Mouse (Mus musculus) hindbrain, embryonic 14.5 days (tissue): ENCODE data around the gene Lingo4. TPM values are rescaled to one million over a fixed set of nuclear protein-coding genes. Genes with fewer than 3 reads are reported as not detected.

ENCODE experiments used
- ATAC-seq: fragments of 200-750 bp; cut with Nextera tagmentation; 2 replicates; pipeline ENCODE4 v1.8.0; 2017; ENCODE audit warnings: moderate number of reproducible peaks, mild to moderate bottlenecking, moderate TSS enrichment, moderate library complexity; ENCODE audit not compliant: low FRiP score
- DNase-seq: peaks from one replicate; pipeline ENCODE4 v3.0.0-alpha.2; 2015; ENCODE audit warnings: low spot score
- H3K27ac ChIP-seq: fragments of 300-500 bp; sonication (generic); 2 replicates; pipeline ENCODE4 v1.5.1; 2014; ENCODE audit warnings: mild to moderate bottlenecking, moderate library complexity
- H3K27me3 ChIP-seq: fragments of 300-500 bp; sonication (generic); 2 replicates; pipeline ENCODE4 v1.6.1; 2014; ENCODE audit warnings: mild to moderate bottlenecking, low read length, mixed read lengths; ENCODE audit not compliant: control insufficient read depth, insufficient read depth
- H3K36me3 ChIP-seq: fragments of 300-500 bp; sonication (generic); replicated peaks from 2 replicates; pipeline ENCODE4 v1.6.1; 2014; ENCODE audit not compliant: control insufficient read depth, insufficient read depth
- H3K4me1 ChIP-seq: fragments of 300-500 bp; sonication (generic); replicated peaks from 2 replicates; pipeline ENCODE4 v1.6.1; 2014; ENCODE audit warnings: antibody characterized with exemption, low read length, mixed read lengths; ENCODE audit not compliant: control insufficient read depth, insufficient read depth
- H3K4me2 ChIP-seq: fragments of 300-500 bp; sonication (generic); replicated peaks from 2 replicates; pipeline ENCODE4 v1.6.1; 2014; ENCODE audit warnings: mild to moderate bottlenecking, moderate library complexity
- H3K4me3 ChIP-seq: fragments of 300-500 bp; sonication (generic); replicated peaks from 2 replicates; pipeline ENCODE4 v1.5.1; 2014; ENCODE audit warnings: mild to moderate bottlenecking, low read length
- H3K9ac ChIP-seq: fragments of 300-500 bp; sonication (generic); 2 replicates; pipeline ENCODE4 v1.6.1; 2014
- H3K9me3 ChIP-seq: fragments of 300-500 bp; sonication (generic); 2 replicates; pipeline ENCODE4 v1.6.1; 2016; ENCODE audit warnings: low read length; ENCODE audit not compliant: control insufficient read depth
- WGBS: fragments of 180-500 bp; shearing (Covaris S2); extraction: QIAGEN DNeasy Blood & Tissue Kit; methylation state at CpG from one replicate; pipeline ENCODE4 v1.1.7; 2014; 5-methylcytosine and 5-hydroxymethylcytosine counted together
- polyA plus RNA-seq: library from polyadenylated mRNA; unstranded; fragments of >200 nt; fragmentation: Nextera tagmentation; extraction: Ambion mirVana; gene quantifications from 2 replicates; pipeline ENCODE4 v1.2.1, GENCODE M21; 2014

The Lingo4 gene
- polyA plus RNA-seq, 1 experiment from 2014 or later: 0.94 TPM

DNA sequence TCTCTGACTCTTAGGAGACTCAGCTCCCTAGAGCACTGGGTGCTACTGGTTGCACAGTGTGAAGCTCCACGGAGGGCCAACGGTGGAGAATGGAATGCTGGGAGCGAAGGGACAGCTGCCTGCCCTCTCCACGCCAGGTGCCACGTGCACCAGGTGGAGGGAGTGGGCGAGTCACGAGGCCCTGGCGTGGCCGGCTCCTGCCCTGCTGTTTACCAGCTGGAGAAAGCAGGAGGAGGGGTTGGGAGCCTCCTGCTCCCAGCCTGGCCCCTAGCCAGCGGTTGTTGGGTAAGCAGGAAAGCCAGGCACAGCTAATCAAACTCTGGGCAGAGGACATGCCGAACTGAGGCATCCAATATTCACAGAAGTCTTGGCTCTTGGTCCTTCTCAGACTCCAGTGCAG lies 26.7 kb upstream of the Lingo4 start:
- ATAC-seq: peak; percentile 35
- H3K9me3 ChIP-seq: no peaks in the 10 kb centered on the region

DNA sequence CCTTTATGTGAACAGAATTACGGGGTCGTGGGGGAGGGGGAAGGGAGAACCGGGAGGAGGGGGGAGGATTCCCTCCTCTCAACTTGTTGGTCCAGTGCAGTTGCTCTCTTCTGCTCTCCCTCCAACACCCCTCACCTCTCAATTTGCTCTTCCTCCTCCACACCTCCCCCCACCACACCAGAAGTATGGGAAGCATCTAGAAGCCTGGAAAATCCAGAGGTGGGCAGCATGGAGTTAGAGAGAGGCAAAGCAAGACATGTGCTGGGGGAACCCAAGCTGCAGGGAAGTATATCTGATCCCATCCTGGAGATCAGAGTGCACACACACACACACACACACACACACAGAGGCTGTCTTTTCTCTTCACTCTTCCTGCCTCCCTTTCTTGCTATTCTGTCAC lies 26.3 kb upstream of the Lingo4 start:
- 0% methylated on average over 3 of the region's 3 CpGs for WGBS
- Histone ChIP-seq H3K9me3 (no peaks in the 10 kb centered on the region), H3K9ac (no peak overlapping the region), H3K27ac (no peak overlapping the region), H3K27me3 (no peaks in the 10 kb centered on the region), H3K4me1 (peaks cover 13% of the 10 kb centered on the region; the same call in 1 of the 2 replicates), H3K36me3 (no peaks in the 10 kb centered on the region), H3K4me2 (peak overlapping the region; percentile 37), H3K4me3 (no peak overlapping the region)
- no peak for DNase-seq
- ATAC-seq: no peak

More for the DNA sequence above, 26.7 kb upstream of the Lingo4 start:
- Histone ChIP-seq H3K4me2 (peak overlapping the region; percentile 37), H3K9ac (no peak overlapping the region), H3K4me3 (no peak overlapping the region), H3K36me3 (no peaks in the 10 kb centered on the region), H3K27ac (no peak overlapping the region), H3K4me1 (peaks cover 13% of the 10 kb centered on the region; the same call in 1 of the 2 replicates), H3K27me3 (no peaks in the 10 kb centered on the region)
- peak; percentile 64 for DNase-seq
- WGBS: 6% methylated on average over 11 of the region's 11 CpGs

DNA sequence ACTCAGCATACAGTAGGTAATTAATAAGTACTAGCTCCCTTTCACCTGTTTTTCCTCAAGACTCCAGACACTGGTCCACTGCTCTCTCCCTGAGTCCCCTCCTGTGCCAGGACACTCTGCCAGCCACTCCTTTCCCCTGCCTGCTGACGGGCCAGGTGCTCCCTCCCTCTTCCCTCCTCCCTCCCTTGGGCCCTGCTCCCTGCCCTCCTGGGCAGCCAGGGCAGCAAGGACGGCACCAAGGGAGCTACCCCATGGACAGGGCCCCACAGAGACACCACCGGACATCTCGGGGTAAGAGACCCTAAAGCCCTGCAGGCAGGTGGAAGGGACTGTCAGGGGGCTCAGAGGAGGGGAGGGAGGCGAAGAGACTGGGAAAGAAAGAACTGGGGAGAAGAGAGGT lies 25.7 kb upstream of the Lingo4 start, which contains the start of gene Rorc:
Gene Rorc, plus strand, starts transcription at position 154 of the 400 bp plus-strand sequence.
- H3K27ac ChIP-seq: no peak within 1 kb of the TSS
- no peaks in the 10 kb centered on the region for H3K9me3 ChIP-seq
- H3K9ac ChIP-seq: 0 out of 2 replicates have a peak within 1 kb of the TSS, but pooled peaks have one; percentile 20
- WGBS: 14% methylated on average over 5 of the region's 5 CpGs
- ATAC-seq: no peak
- no peak for DNase-seq
- H3K4me3 ChIP-seq: no peak within 1 kb of the TSS
- H3K36me3 ChIP-seq: no peaks in the 10 kb centered on the region
- peaks cover 13% of the 10 kb centered on the region; the same call in 1 of the 2 replicates for H3K4me1 ChIP-seq
- H3K4me2 ChIP-seq: peak within 1 kb of the TSS; percentile 40
- H3K27me3 ChIP-seq: no peaks in the 10 kb centered on the region

DNA sequence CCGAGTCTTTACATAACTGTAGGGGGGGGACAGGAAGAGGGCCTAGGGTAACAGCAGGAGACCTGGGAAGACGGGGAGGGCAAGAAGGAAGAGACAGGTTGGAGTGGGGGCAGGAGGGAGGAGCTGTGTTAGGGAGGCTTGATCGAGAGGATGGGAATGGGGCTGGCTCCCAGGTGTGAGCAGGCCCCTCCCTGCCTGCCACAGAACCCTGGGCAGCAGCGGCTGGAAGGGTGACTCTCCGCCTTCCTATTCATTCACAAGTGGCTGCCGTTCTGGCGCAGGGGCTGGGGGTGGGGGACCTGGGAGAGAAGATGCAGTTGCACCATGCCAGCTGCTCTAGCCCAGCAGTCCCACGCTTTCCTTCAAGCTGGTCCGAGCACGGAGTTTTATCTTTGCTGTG lies 25.2 kb upstream of the Lingo4 start:
- peak; percentile 23 for DNase-seq
- Histone ChIP-seq H3K36me3 (no peaks in the 10 kb centered on the region), H3K4me1 (peaks cover 13% of the 10 kb centered on the region; the same call in 1 of the 2 replicates), H3K9ac (0 out of 2 replicates have a peak overlapping the region, but pooled peaks have one; percentile 20), H3K9me3 (no peaks in the 10 kb centered on the region), H3K27me3 (no peaks in the 10 kb centered on the region), H3K4me2 (peak overlapping the region; percentile 40), H3K4me3 (no peak overlapping the region), H3K27ac (no peak overlapping the region)
- 5% methylated on average over 10 of the region's 10 CpGs for WGBS
- ATAC-seq: peak; percentile 16; the same call in 1 of the 2 replicates

DNA sequence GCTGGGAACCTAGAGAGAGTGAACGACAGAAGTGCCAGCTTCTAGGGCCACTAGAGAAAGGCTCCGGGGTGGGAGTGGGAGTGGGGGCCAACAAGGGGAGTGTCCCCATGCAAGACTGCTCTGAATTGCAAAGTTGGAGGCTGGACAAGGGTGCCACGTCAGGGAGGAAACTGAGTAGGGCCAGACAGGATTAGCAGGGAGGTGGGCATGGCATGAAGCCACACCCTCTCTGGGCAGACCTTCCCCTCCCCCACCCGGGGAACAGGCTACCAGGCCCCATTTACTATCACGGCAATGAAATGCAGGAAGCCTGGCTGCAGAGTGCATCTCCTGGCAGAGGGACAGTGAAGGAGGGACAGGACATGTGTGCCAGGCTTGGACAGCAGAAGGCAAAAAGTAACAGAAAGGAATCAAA lies 24.7 kb upstream of the Lingo4 start:
- 1% methylated on average over 5 of the region's 5 CpGs for WGBS
- Histone ChIP-seq H3K36me3 (no peaks in the 10 kb centered on the region), H3K9ac (no peak overlapping the region), H3K4me1 (peaks cover 13% of the 10 kb centered on the region; the same call in 1 of the 2 replicates), H3K27ac (no peak overlapping the region), H3K4me3 (no peak overlapping the region), H3K4me2 (peak overlapping the region; percentile 40), H3K27me3 (no peaks in the 10 kb centered on the region), H3K9me3 (no peaks in the 10 kb centered on the region)
- DNase-seq: peak; percentile 24
- ATAC-seq: peak; percentile 44; the same call in 1 of the 2 replicates

DNA sequence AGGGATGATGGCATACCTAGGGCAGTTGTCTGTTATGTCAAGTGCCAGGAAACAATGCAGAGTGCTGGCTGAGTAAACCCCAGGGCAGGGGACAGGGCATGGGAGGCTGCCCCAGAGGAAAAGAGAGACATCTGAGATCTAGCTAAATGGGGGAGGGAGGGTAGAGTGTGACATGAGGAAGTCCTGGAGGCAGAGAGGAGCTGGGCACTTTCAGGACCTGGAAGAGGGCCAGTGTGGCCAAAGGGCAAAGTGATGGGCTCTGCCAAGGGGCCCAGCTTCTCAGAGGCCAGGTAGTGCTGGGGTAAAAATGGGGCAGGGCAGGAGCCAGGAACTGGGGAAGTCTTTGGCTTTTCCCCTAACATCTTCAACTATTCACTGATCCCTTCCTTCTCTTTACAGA lies 23.7 kb upstream of the Lingo4 start:
- Histone ChIP-seq H3K4me3 (no peak overlapping the region), H3K36me3 (no peaks in the 10 kb centered on the region), H3K9ac (no peak overlapping the region), H3K27me3 (no peaks in the 10 kb centered on the region), H3K4me2 (no peak overlapping the region), H3K27ac (no peak overlapping the region), H3K4me1 (peaks cover 13% of the 10 kb centered on the region; the same call in 1 of the 2 replicates), H3K9me3 (no peaks in the 10 kb centered on the region)
- DNase-seq (no peak), ATAC-seq (no peak)

DNA sequence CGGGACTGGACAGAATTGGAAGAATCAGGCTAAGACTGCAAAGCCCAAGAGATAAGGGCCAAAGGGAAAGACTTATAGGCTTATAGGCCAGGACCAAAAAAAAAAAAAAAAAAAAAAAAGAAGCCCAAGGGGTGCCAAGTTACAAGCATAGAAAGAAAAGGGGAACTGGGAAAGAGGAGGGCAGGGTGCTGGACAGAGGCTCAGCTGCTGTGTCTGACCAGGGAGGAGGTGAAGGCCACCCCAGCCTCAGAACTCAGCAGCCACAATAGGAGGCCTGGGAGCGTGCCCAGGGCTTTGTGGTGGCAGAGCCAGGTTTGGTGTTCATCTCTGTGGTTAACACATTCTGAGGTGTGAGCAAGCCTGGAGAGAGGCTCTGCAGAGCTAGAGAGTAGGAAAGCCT lies 23.2 kb upstream of the Lingo4 start:
- Histone ChIP-seq H3K27ac (no peak overlapping the region), H3K36me3 (no peaks in the 10 kb centered on the region), H3K9me3 (no peaks in the 10 kb centered on the region), H3K4me3 (no peak overlapping the region), H3K4me2 (no peak overlapping the region), H3K27me3 (no peaks in the 10 kb centered on the region), H3K4me1 (peaks cover 13% of the 10 kb centered on the region; the same call in 1 of the 2 replicates), H3K9ac (no peak overlapping the region)
- WGBS: 76% methylated on average over 2 of the region's 2 CpGs
- no peak for ATAC-seq
- no peak for DNase-seq

DNA sequence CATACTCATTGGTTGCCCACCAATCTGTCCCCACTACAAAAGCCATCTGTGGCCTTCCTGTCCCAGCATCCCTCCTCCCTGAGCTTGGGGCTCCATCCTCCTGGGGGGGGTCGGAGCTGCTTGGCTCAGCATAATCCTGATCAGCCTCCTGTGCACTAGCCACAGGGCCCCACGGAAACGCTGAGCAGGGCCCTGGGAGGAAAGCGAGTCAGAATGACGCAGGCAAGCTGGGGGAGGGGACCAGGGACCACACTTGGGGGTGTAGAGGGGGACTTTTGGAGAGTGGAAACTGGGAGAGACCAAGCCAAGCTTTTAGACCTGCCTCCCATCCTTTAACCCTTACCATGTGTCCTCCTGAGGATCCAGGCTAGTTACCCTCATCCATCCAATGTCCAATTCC lies 22.5 kb upstream of the Lingo4 start:
- Histone ChIP-seq H3K9ac (no peak overlapping the region), H3K36me3 (no peaks in the 10 kb centered on the region), H3K27ac (no peak overlapping the region), H3K4me3 (no peak overlapping the region), H3K9me3 (no peaks in the 10 kb centered on the region), H3K27me3 (no peaks in the 10 kb centered on the region), H3K4me2 (no peak overlapping the region), H3K4me1 (peaks cover 13% of the 10 kb centered on the region; the same call in 1 of the 2 replicates)
- DNase-seq (no peak), ATAC-seq (no peak)
- 57% methylated on average over 5 of the region's 5 CpGs for WGBS

DNA sequence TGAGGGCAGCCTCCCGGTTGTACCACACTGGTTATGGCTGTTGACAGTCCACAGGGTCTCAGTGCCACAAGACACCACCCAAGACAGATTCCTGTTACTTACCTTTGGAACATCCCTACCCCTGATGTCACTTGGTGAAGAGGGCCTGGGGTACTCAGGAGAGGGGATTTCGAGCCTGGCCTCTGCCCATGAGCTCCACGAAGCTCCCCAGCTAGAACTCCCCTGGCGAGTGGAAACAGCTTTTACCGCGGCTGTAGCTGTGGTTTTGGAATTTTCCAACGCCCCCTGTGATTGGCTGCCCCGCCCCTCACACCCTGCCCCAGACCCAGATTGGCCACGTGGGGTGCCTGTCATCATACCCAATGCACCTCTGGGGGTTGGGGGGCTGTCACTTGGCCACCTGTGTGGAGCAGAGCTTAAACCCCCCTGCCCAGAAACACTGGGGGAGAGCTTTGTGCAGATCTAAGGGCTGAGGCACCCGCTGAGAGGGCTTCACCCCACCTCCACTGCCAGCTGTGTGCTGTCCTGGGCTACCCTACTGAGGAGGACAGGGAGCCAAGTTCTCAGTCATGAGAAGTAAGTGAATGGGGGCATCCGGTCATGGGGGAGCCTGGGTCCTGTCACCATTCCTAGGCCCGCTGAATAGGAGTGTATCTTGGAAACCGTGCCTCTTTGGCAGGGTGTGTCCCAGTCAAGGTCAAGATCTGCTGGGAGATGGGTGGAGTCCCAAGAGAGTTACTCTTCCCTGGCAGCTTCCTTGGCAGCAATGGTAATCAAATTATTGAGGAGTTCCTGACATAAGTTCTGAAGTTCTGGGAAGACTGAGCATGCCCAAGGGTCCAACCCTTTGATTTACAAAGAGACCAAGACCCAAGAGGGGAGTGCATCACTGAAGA lies 21.0 kb upstream of the Lingo4 start:
- Histone ChIP-seq H3K9ac (no peak overlapping the region), H3K4me1 (peaks cover 9% of the 10 kb centered on the region; the same call in 1 of the 2 replicates), H3K4me2 (no peak overlapping the region), H3K27ac (no peak overlapping the region), H3K9me3 (no peaks in the 10 kb centered on the region), H3K27me3 (no peaks in the 10 kb centered on the region), H3K36me3 (no peaks in the 10 kb centered on the region), H3K4me3 (no peak overlapping the region)
- DNase-seq (no peak), ATAC-seq (no peak)
- WGBS: 26% methylated on average over 13 of the region's 13 CpGs
